Mouse (Mus musculus): ENCODE results near the gene C1qtnf9.

DNA sequence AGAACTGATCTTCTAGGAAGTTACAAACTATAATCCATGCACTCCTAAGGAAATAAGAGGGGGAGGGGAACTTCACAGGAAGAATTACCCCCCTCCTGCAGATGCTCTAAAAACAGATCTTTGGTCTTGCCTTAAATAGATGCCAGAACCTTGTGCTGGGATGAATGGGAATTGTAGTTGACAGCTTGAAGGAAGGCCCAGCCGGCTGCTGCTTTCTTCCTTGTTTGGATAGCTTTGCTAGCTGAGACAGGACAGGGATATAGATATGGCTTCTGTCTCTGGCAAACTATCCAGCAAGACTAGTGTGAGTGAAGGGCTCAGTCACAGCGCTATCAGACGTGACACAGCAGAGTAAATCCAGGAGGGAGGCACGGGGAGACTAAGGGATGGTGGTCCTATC is 34.2 kb upstream of the C1qtnf9 start:
- TF ChIP-seq GATA1 (IDR thresholded peaks at IDR 0.05; ENCODE audit: borderline replicate concordance, low read length): no peak
- no peak for TF ChIP-seq FLI1 (IDR thresholded peaks at IDR 0.05; ENCODE audit: low read length)
